Mouse (Mus musculus) limb, embryonic 11.5 days (tissue): Measurements from ENCODE around the gene Sez6l2. TPM values are rescaled to one million over a fixed set of nuclear protein-coding genes. Genes with fewer than 3 reads are reported as not detected.

Source experiments
- ATAC-seq: fragments of 200-750 bp; cut with Nextera tagmentation; 2 replicates; pipeline ENCODE4 v1.8.0; 2017; ENCODE audit warnings: low read depth; ENCODE audit not compliant: insufficient number of reproducible peaks, low FRiP score, low TSS enrichment
- DNase-seq: peaks from one replicate; pipeline ENCODE4 v3.0.0-alpha.2; 2015; ENCODE audit warnings: low spot score
- H3K27ac ChIP-seq: fragments of 300-500 bp; sonication (generic); replicated peaks from 2 replicates; pipeline ENCODE4 v1.5.1; 2014; ENCODE audit warnings: low read depth, mild to moderate bottlenecking, low read length
- H3K27me3 ChIP-seq: fragments of 300-500 bp; sonication (generic); 2 replicates; pipeline ENCODE4 v1.6.1; 2014; ENCODE audit warnings: mild to moderate bottlenecking, low read length, mixed read lengths; ENCODE audit not compliant: control insufficient read depth, insufficient read depth
- H3K36me3 ChIP-seq: fragments of 300-500 bp; sonication (generic); 2 replicates; pipeline ENCODE4 v1.6.1; 2014; ENCODE audit warnings: mild to moderate bottlenecking, low read length, moderate library complexity, mixed read lengths; ENCODE audit not compliant: control insufficient read depth, insufficient read depth
- H3K4me1 ChIP-seq: fragments of 300-500 bp; sonication (generic); 2 replicates; pipeline ENCODE4 v1.6.1; 2014; ENCODE audit warnings: low read length, mixed read lengths; ENCODE audit not compliant: control insufficient read depth, insufficient read depth
- H3K4me2 ChIP-seq: fragments of 300-500 bp; sonication (generic); 2 replicates; pipeline ENCODE4 v1.6.1; 2014; ENCODE audit warnings: low read depth, mild to moderate bottlenecking, moderate library complexity; ENCODE audit not compliant: severe bottlenecking
- H3K4me3 ChIP-seq: fragments of 300-500 bp; sonication (generic); 2 replicates; pipeline ENCODE4 v1.5.1; 2014; ENCODE audit warnings: low read depth, low read length
- H3K9ac ChIP-seq: fragments of 300-500 bp; sonication (generic); 2 replicates; pipeline ENCODE4 v1.6.1; 2014; ENCODE audit warnings: mild to moderate bottlenecking, low read length
- H3K9me3 ChIP-seq: fragments of 300-500 bp; sonication (generic); 2 replicates; pipeline ENCODE4 v1.6.1; 2016; ENCODE audit warnings: low read length; ENCODE audit not compliant: control insufficient read depth
- WGBS: fragments of 180-500 bp; shearing (Covaris S2); extraction: QIAGEN DNeasy Blood & Tissue Kit; methylation state at CpG from one replicate; pipeline ENCODE4 v1.1.7; 2014; 5-methylcytosine and 5-hydroxymethylcytosine counted together
- polyA plus RNA-seq: library from polyadenylated mRNA; unstranded; fragments of >200 nt; fragmentation: Nextera tagmentation; extraction: Ambion mirVana; gene quantifications from 2 replicates; pipeline ENCODE4 v1.2.1, GENCODE M21; 2014

Gene Sez6l2
- polyA plus RNA-seq, 1 experiment from 2014 or later = 0.16 TPM

DNA sequence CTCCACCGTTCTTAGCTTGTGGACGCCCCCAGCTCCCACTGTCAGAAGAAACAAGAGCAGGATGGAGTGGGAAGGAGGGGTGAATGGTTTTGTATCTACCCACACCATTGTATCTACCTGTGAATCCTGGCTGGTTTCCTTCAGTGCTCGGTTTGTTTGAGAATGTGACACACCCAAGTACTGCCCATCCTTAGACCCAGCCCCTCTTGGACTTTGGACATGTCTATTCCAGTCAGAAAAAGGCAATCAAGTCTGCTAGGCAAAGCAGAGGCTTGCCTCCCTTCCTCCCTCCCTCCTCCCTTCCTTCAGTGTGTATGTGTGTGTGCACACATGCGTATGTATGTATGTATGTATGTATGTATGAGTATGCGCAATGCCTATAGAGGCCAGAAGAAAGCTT lies 53.3 kb downstream of the Sez6l2 start:
- Histone ChIP-seq H3K36me3 (no peaks in the 10 kb centered on the region), H3K4me1 (no peaks in the 10 kb centered on the region), H3K27ac (no peak overlapping the region), H3K4me2 (no peak overlapping the region), H3K27me3 (no peaks in the 10 kb centered on the region), H3K9ac (no peak overlapping the region), H3K9me3 (no peaks in the 10 kb centered on the region), H3K4me3 (no peak overlapping the region)
- no peak for DNase-seq
- no peak for ATAC-seq
- WGBS = 95% methylated on average over 5 of the region's 5 CpGs

DNA sequence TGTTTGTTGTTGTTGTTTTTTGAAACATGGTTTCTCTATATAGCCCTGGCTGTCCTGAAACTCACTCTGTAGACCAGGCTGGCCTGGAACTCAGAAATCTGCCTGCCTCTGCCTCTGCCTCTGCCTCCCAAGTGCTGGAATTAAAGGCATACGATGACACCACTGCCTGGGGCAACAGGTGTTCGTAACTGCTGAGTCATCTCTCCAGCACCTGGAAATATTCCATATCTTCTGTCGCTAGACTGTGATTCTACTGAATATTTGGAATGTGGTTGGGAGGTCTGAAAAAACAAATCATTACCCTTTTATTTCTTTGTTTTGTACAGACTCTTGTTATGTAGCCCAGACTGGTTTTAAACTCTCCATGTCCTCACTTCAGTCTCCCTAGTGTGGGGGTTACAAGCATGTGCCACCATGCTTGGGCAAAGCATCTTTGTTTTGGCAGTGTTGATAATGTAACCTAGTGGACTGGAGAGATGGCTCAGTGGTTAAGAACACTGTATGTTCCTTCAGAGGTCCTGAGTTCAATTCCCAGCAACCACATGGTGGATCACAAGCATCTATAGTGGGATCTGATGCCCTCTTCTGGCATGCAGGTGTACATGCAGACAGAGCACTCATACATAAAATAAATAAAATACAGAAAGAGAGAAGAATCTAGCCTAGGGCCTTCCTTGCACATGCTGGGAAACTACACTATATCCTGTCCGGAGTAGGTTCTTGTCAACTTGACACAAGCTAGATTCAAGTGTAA lies 53.9 kb downstream of the Sez6l2 start:
- no peaks in the 10 kb centered on the region for H3K4me1 ChIP-seq
- no peak overlapping the region for H3K4me2 ChIP-seq
- DNase-seq (no peak), ATAC-seq (no peak)
- H3K9ac ChIP-seq = no peak overlapping the region
- H3K9me3 ChIP-seq = no peaks in the 10 kb centered on the region
- no peak overlapping the region for H3K4me3 ChIP-seq
- no peaks in the 10 kb centered on the region for H3K27me3 ChIP-seq
- H3K27ac ChIP-seq = no peak overlapping the region
- no peaks in the 10 kb centered on the region for H3K36me3 ChIP-seq
- 89% methylated on average over 4 of the region's 4 CpGs for WGBS

DNA sequence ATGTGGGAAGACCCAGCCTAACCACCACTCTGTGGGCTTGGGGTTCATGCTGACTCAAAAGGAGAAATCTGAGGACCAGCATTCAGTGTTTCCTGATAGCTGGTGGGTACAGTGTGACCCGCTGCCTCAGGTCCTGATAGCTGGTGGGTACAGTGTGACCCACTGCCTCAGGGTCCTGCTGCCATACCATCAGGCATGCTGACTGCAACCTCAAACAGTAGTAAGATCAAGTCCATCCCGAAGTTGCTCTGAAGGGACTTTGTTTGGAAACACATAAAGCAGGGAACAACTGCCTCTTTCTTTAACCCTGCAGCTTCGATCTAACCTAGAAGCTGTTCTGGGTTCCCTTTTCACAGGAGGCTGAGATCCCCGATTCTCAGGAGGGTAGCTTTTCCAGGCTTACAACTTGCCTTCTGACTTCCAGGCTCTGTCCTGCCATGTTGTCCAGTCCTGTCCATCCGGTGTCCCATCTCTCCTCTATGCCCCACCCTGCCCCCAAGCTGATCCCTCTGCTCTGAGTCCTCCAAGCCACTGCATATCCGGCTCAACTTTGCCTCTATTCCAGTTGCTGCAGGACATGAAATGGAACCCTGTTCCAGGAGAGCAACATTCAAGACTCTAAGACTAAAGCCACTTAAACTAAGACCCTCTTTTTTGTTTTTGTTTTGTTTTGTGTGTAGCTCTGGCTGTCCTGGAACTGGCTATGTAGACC lies 57.1 kb downstream of the Sez6l2 start:
- no peaks in the 10 kb centered on the region for H3K36me3 ChIP-seq
- no peak overlapping the region for H3K27ac ChIP-seq
- H3K4me3 ChIP-seq = no peak overlapping the region
- 87% methylated on average over 6 of the region's 6 CpGs for WGBS
- no peaks in the 10 kb centered on the region for H3K27me3 ChIP-seq
- no peak for ATAC-seq
- no peak overlapping the region for H3K4me2 ChIP-seq
- H3K4me1 ChIP-seq = no peaks in the 10 kb centered on the region
- no peak for DNase-seq
- no peaks in the 10 kb centered on the region for H3K9me3 ChIP-seq
- no peak overlapping the region for H3K9ac ChIP-seq

- Histone ChIP-seq H3K27ac (no peak overlapping the region), H3K9me3 (no peaks in the 10 kb centered on the region), H3K4me1 (no peaks in the 10 kb centered on the region), H3K4me3 (no peak overlapping the region), H3K9ac (no peak overlapping the region), H3K36me3 (no peaks in the 10 kb centered on the region), H3K27me3 (no peaks in the 10 kb centered on the region), H3K4me2 (no peak overlapping the region)
- 70% methylated on average over 9 of the region's 9 CpGs for WGBS
- no peak for DNase-seq
- ATAC-seq = no peak
Measured at GRCm38 (mm10) chr7:127008239-127009019, 58.1 kb downstream of the Sez6l2 start.

- Histone ChIP-seq H3K4me2 (no peak overlapping the region), H3K27ac (no peak overlapping the region), H3K4me3 (no peak overlapping the region), H3K27me3 (no peaks in the 10 kb centered on the region), H3K9me3 (no peaks in the 10 kb centered on the region), H3K9ac (no peak overlapping the region), H3K36me3 (no peaks in the 10 kb centered on the region), H3K4me1 (peaks cover 2% of the 10 kb centered on the region; the same call in 1 of the 2 replicates)
- ATAC-seq (no peak), DNase-seq (no peak)
- 89% methylated on average over 17 of the region's 17 CpGs for WGBS
Measured at GRCm38 (mm10) chr7:127009307-127010085, 59.1 kb downstream of the Sez6l2 start.

DNA sequence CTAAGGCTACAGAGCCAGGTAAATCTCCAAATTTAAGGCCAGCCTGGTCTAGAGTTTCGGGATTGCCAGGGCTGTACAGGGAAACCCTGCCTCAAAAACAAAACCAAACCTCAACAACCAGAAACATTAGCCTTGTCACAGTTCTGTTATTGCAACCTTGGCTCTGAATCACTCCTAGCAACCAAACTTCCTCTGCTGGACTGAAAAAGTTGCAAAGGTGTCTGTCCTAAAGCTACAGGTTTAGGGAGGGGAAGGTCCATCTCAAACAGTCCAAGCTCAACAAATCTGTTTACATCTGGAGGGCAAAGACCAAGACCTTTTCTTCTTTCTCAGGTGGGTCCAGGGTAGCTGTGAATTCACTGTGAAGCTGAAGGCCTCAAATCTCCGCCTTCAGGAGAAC lies 60.7 kb downstream of the Sez6l2 start:
- Histone ChIP-seq H3K4me3 (no peak overlapping the region), H3K9me3 (no peaks in the 10 kb centered on the region), H3K36me3 (peaks cover 4% of the 10 kb centered on the region; the same call in 1 of the 2 replicates), H3K27me3 (no peaks in the 10 kb centered on the region), H3K4me2 (no peak overlapping the region), H3K9ac (no peak overlapping the region), H3K27ac (no peak overlapping the region), H3K4me1 (peaks cover 16% of the 10 kb centered on the region; the same call in 1 of the 2 replicates)
- DNase-seq (no peak), ATAC-seq (no peak)
- 96% methylated on average over 2 of the region's 2 CpGs for WGBS

DNA sequence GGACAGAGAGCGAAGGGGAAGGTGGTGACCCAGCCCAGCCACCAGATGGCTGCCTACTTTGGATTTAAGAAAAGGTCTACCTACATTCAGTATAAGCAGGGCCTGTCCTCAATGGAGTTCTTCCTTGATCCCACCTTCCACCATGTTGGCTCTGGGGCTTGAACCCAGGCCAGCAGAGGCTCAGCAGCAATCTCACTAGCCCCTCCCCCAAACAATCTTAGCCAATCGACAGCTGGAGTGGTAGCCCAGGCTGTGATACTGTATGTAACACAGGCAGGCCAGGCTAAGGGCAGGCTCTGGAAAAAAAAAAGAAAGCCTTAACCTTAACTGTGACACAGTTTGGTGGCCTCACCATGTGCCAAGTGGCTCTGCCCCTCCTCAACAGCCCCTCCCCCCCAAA lies 61.4 kb downstream of the Sez6l2 start:
- Histone ChIP-seq H3K9ac (no peak overlapping the region), H3K36me3 (peaks cover 4% of the 10 kb centered on the region; the same call in 1 of the 2 replicates), H3K9me3 (no peaks in the 10 kb centered on the region), H3K4me2 (no peak overlapping the region), H3K4me1 (peaks cover 16% of the 10 kb centered on the region; the same call in 1 of the 2 replicates), H3K27me3 (no peaks in the 10 kb centered on the region), H3K27ac (no peak overlapping the region), H3K4me3 (no peak overlapping the region)
- 83% methylated on average over 2 of the region's 2 CpGs for WGBS
- ATAC-seq (no peak), DNase-seq (no peak)

GRCm38 (mm10) chr7:127012374-127012773 lies 62.0 kb downstream of the Sez6l2 start:
- whole genome bisulfite sequencing = 90% methylated on average over 6 of the region's 6 CpGs
- H3K4me3 ChIP-seq = no peak overlapping the region
- H3K27me3 ChIP-seq = no peaks in the 10 kb centered on the region
- H3K27ac ChIP-seq = no peak overlapping the region
- H3K36me3 ChIP-seq = peaks cover 4% of the 10 kb centered on the region; the same call in 1 of the 2 replicates
- H3K9me3 ChIP-seq = no peaks in the 10 kb centered on the region
- no peak for DNase-seq
- H3K4me2 ChIP-seq = no peak overlapping the region
- no peak for ATAC-seq
- H3K9ac ChIP-seq = no peak overlapping the region
- peaks cover 16% of the 10 kb centered on the region; the same call in 1 of the 2 replicates for H3K4me1 ChIP-seq
